Mouse (Mus musculus): ENCODE results near the gene Wdr72.

- no peak for TF ChIP-seq CTCF (IDR thresholded peaks at IDR 0.05; ENCODE audit: low read depth, low read length)
- no peak for TF ChIP-seq POLR2A (IDR thresholded peaks at IDR 0.05; ENCODE audit: insufficient read depth, low read length)
- no peak for TF ChIP-seq EP300 (IDR thresholded peaks at IDR 0.05; ENCODE audit: insufficient read depth, low read depth, low read length)
Observed at GRCm38 (mm10) chr9:74066766-74067165, 43.4 kb upstream of the Wdr72 start.

Data from ES-Bruce4 (cell line).